Mouse (Mus musculus) heart, adult 11 months (tissue): ENCODE data around the gene Gm128.
A peak's percentile ranks its signal among the peaks of the same experiment; 100 is the strongest.
"Not testable (repeated sequence)": the region's sequence is repeated elsewhere in the genome, so short reads cannot be mapped to it uniquely, and the experiment has no call there.

Experiments used
- DNase-seq: peaks from one replicate; pipeline ENCODE4 v3.0.0; 2022

The Gm128 gene

GRCm38 (mm10) chr3:95229781-95230494, 11.5 kb downstream of the Gm128 start:
- peak; percentile 98 for DNase-seq

GRCm38 (mm10) chr3:95228894-95229780, 12.3 kb downstream of the Gm128 start:
- peak; percentile 95 for DNase-seq

- peak; percentile 99 for DNase-seq
Measured at GRCm38 (mm10) chr3:95228148-95228893, 13.1 kb downstream of the Gm128 start, which contains the start of gene Cdc42se1. Cdc42se1 (plus strand) TSS chr3:95228732.

- no peak for DNase-seq
Measured at GRCm38 (mm10) chr3:95227214-95227613, 14.2 kb downstream of the Gm128 start.

GRCm38 (mm10) chr3:95224295-95224694, 17.1 kb downstream of the Gm128 start:
- DNase-seq, result peak; percentile 89

- no peak for DNase-seq
Measured at GRCm38 (mm10) chr3:95223041-95223440, 18.4 kb downstream of the Gm128 start.

- DNase-seq, result peak; percentile 87
Measured at GRCm38 (mm10) chr3:95218466-95219137, 22.8 kb downstream of the Gm128 start.

GRCm38 (mm10) chr3:95217255-95218134, 23.9 kb downstream of the Gm128 start, which contains the start of gene Gabpb2:
Gabpb2 (minus strand) TSS chr3:95217916.
- DNase-seq, result peak; percentile 100

- DNase-seq, result no peak
Measured at GRCm38 (mm10) chr3:95216655-95217254, 24.6 kb downstream of the Gm128 start.

- no peak for DNase-seq
Measured at GRCm38 (mm10) chr3:95213609-95213975, 27.8 kb downstream of the Gm128 start.

- not testable (repeated sequence) for DNase-seq
Measured at GRCm38 (mm10) chr3:95212889-95213608, 28.3 kb downstream of the Gm128 start.

- DNase-seq, result no peak
Measured at GRCm38 (mm10) chr3:95210585-95210984, 30.8 kb downstream of the Gm128 start.

GRCm38 (mm10) chr3:95208286-95208685, 33.1 kb downstream of the Gm128 start:
- no peak for DNase-seq

- no peak for DNase-seq
Measured at GRCm38 (mm10) chr3:95203880-95204279, 37.5 kb downstream of the Gm128 start.

- DNase-seq, result no peak
Measured at GRCm38 (mm10) chr3:95200562-95200961, 40.8 kb downstream of the Gm128 start.

GRCm38 (mm10) chr3:95200132-95200531, 41.3 kb downstream of the Gm128 start:
- peak; percentile 93 for DNase-seq

- no peak for DNase-seq
Measured at GRCm38 (mm10) chr3:95199101-95199500, 42.3 kb downstream of the Gm128 start.

GRCm38 (mm10) chr3:95195772-95196171, 45.6 kb downstream of the Gm128 start:
- DNase-seq, result no peak

GRCm38 (mm10) chr3:95194721-95195135, 46.7 kb downstream of the Gm128 start:
- no peak for DNase-seq
